Mouse (Mus musculus): ENCODE measurements around the gene Tle2. TPM values are rescaled to one million over a fixed set of nuclear protein-coding genes. Genes with fewer than 3 reads are reported as not detected.

The Tle2 gene
- polyA plus RNA-seq, 1 experiment from 2014 or later, result 18.1 TPM

DNA sequence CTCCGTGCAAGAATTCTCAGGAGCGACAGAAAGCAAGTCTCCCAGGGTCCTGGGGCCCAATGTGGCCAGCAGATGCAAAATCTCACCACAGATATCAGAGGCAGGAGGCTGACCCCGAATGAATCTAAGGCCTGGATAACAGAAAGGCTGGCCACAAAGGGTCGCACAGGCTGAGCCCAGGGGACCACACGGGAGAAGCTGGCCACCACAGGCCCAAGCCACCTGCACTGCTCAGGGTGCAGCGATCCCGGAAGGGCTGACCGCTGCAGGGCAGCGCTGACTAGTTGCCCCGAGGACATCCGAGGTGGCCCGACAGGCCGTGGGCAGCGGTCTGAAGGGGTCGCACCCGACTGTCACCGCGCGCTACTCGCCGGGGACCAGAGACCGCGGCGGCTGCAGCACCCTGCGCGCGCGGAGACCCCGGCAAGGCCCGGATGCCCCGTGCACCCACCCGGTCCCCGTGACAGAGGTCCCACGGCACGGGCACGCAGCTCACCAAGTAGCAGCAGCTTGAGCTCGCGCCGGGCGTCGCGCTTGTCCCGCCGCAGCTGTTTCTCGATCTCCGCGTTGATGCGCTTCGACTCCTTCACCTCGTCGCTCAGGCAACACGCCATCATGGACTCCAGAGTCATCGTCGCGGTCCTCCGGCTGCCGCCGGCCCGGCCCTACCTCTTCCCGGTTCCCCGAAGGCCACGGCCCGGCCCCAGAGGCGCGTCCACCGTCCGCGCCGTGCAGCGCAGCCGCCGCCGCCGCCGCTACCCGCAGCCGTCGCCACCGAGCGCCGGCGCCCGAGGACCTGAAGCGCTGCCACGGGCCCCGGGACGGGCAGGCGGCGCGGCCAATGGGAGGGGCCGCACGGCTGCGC, 29.8 kb upstream of the Tle2 start:
- Histone ChIP-seq H3K27me3 (replicated peaks) (no peaks in the 10 kb centered on the region), H3K4me1 (peaks cover 42% of the 10 kb centered on the region), H3K4me2 (replicated peaks) (peak overlapping the region; percentile 99), H3K4me3 (peak overlapping the region; percentile 92), H3K27ac (peak overlapping the region; percentile 70), H3K9me3 (no peaks in the 10 kb centered on the region), H3K9ac (peak overlapping the region; percentile 92), H3K36me3 (no peaks in the 10 kb centered on the region)
- under 1% methylated on average over 93 of the region's 93 CpGs for WGBS
- ATAC-seq (ENCODE audit: low FRiP score, low read depth), result peak; percentile 54

GRCm38 (mm10) chr10:81545161-81545747, 29.1 kb upstream of the Tle2 start, which contains the start of gene Gna11:
Gene Gna11, minus strand, starts transcription at chr10:81545190.
- Histone ChIP-seq H3K4me1 (peaks cover 38% of the 10 kb centered on the region), H3K4me2 (replicated peaks) (peak within 1 kb of the TSS; percentile 99), H3K36me3 (no peaks in the 10 kb centered on the region), H3K27ac (peak within 1 kb of the TSS; percentile 70), H3K9me3 (no peaks in the 10 kb centered on the region), H3K4me3 (peak within 1 kb of the TSS; percentile 92), H3K9ac (peak within 1 kb of the TSS; percentile 92), H3K27me3 (replicated peaks) (no peaks in the 10 kb centered on the region)
- peak; percentile 96 for ATAC-seq (ENCODE audit: low FRiP score, low read depth)
- 2% methylated on average over 59 of the region's 59 CpGs for WGBS

GRCm38 (mm10) chr10:81546332-81546731, 28.0 kb upstream of the Tle2 start:
- 82% methylated on average over 5 of the region's 5 CpGs for WGBS
- Histone ChIP-seq H3K4me3 (no peak overlapping the region), H3K27ac (no peak overlapping the region), H3K4me2 (replicated peaks) (no peak overlapping the region), H3K4me1 (peaks cover 33% of the 10 kb centered on the region), H3K36me3 (no peaks in the 10 kb centered on the region), H3K27me3 (replicated peaks) (no peaks in the 10 kb centered on the region), H3K9ac (0 out of 2 replicates have a peak overlapping the region, but pooled peaks have one; percentile 13), H3K9me3 (no peaks in the 10 kb centered on the region)
- no peak for ATAC-seq (ENCODE audit: low FRiP score, low read depth)

DNA sequence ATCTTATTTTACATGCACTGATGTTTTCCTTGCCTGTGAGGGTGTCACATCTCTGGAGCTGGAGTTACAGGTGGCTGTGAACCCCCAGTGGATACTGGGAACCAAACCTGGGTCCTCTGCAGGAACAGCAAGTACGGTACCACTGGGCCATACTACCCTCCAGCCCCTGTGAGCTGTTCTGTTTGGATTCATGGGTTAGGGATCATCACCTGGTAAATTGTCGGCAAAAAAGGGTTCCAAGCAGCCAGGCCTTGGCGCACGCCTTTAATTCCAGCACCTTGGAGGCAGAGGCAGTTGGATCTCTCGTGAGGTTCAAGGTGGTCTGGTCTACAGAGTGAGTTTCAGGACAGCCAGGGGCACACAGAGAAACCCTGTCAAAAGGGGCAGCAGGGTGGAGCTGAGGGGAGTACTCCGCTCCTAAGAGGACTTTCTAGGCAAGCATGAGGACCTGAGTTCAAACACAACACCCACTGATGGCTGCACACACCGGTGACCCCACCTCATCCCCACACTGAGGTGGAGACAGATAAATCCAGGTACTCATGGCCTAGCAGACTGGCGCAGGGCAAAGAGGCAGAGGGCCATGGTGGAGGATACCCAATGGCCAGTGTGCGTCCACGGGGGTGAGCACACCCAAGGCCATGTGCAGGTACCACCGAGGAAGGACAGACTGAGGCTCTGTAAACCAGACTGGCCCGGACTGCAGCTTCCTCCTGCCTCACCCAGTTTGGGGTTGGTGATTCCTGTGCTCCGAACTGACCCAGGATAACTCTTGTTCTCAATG, 27.4 kb upstream of the Tle2 start:
- WGBS, result 93% methylated on average over 13 of the region's 13 CpGs

DNA sequence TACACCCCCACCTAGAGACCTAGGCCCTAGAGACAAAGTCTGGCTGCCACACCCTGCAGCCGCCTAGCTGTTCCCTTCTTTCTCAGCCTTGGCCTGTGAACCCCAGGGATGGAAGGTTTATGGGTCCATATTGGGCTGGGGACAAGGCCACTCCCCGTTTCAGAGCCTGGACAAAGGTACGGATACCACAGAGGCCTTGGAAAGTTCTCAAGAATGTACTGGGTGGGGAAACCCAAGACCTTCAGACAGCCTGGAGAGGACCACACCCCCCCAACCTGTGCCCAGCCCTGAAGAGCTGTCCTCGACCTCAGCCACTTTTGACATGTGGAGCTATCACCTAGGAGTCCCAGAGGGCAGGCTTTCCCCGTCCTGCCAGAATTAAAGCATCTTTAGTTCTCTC, 25.4 kb upstream of the Tle2 start:
- no peak for ATAC-seq (ENCODE audit: low FRiP score, low read depth)
- H3K4me3 ChIP-seq, result no peak overlapping the region
- no peaks in the 10 kb centered on the region for H3K36me3 ChIP-seq
- H3K9ac ChIP-seq, result no peak overlapping the region
- no peaks in the 10 kb centered on the region for H3K9me3 ChIP-seq
- no peak overlapping the region for H3K27ac ChIP-seq
- peaks cover 10% of the 10 kb centered on the region for H3K4me1 ChIP-seq
- no peak overlapping the region for H3K4me2 ChIP-seq (replicated peaks)
- no peaks in the 10 kb centered on the region for H3K27me3 ChIP-seq (replicated peaks)
- 67% methylated on average over 5 of the region's 5 CpGs for WGBS

More for the DNA sequence above, 27.4 kb upstream of the Tle2 start:
- Histone ChIP-seq H3K27me3 (replicated peaks) (no peaks in the 10 kb centered on the region), H3K4me2 (replicated peaks) (no peak overlapping the region), H3K36me3 (no peaks in the 10 kb centered on the region), H3K27ac (no peak overlapping the region), H3K9me3 (no peaks in the 10 kb centered on the region), H3K4me3 (no peak overlapping the region), H3K9ac (no peak overlapping the region), H3K4me1 (peaks cover 30% of the 10 kb centered on the region)
- ATAC-seq (ENCODE audit: low FRiP score, low read depth), result no peak

GRCm38 (mm10) chr10:81550257-81550656, 24.1 kb upstream of the Tle2 start:
- Histone ChIP-seq H3K27me3 (replicated peaks) (no peaks in the 10 kb centered on the region), H3K36me3 (no peaks in the 10 kb centered on the region), H3K4me2 (replicated peaks) (no peak overlapping the region), H3K9ac (no peak overlapping the region), H3K9me3 (no peaks in the 10 kb centered on the region), H3K27ac (no peak overlapping the region), H3K4me3 (no peak overlapping the region), H3K4me1 (peaks cover 3% of the 10 kb centered on the region; the same call in 1 of the 2 replicates)
- 13% methylated on average over 7 of the region's 7 CpGs for WGBS
- ATAC-seq (ENCODE audit: low FRiP score, low read depth), result no peak

GRCm38 (mm10) chr10:81551597-81552102, 22.7 kb upstream of the Tle2 start:
- Histone ChIP-seq H3K4me1 (no peaks in the 10 kb centered on the region), H3K4me3 (no peak overlapping the region), H3K36me3 (no peaks in the 10 kb centered on the region), H3K9ac (no peak overlapping the region), H3K27me3 (replicated peaks) (no peaks in the 10 kb centered on the region), H3K4me2 (replicated peaks) (no peak overlapping the region), H3K27ac (no peak overlapping the region), H3K9me3 (no peaks in the 10 kb centered on the region)
- ATAC-seq (ENCODE audit: low FRiP score, low read depth), result peak; percentile 70
- 6% methylated on average over 12 of the region's 12 CpGs for WGBS

DNA sequence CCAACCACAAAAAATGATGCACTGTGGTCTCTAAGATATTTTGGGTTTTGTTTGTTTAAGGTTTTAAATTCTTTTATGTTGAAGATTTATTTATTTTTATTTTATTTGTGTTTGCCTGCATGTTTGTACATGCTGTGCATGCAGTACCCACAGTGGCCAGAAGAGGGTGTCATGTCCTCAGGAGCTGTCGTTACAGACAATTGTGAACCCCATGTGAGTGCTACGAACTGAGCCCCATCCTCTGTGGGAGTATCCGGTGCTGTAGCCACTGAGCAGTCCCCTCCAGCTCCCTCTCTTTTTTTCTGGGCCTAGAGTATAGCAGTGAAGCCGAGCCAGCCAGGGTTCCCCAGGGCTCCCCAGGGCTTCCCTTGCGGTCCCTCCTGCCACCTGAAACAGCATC, 21.1 kb upstream of the Tle2 start:
- Histone ChIP-seq H3K4me3 (no peak overlapping the region), H3K4me2 (replicated peaks) (no peak overlapping the region), H3K9ac (no peak overlapping the region), H3K9me3 (no peaks in the 10 kb centered on the region), H3K36me3 (no peaks in the 10 kb centered on the region), H3K27me3 (replicated peaks) (no peaks in the 10 kb centered on the region), H3K4me1 (no peaks in the 10 kb centered on the region), H3K27ac (no peak overlapping the region)
- WGBS, result 88% methylated on average over 5 of the region's 5 CpGs
- no peak for ATAC-seq (ENCODE audit: low FRiP score, low read depth)

DNA sequence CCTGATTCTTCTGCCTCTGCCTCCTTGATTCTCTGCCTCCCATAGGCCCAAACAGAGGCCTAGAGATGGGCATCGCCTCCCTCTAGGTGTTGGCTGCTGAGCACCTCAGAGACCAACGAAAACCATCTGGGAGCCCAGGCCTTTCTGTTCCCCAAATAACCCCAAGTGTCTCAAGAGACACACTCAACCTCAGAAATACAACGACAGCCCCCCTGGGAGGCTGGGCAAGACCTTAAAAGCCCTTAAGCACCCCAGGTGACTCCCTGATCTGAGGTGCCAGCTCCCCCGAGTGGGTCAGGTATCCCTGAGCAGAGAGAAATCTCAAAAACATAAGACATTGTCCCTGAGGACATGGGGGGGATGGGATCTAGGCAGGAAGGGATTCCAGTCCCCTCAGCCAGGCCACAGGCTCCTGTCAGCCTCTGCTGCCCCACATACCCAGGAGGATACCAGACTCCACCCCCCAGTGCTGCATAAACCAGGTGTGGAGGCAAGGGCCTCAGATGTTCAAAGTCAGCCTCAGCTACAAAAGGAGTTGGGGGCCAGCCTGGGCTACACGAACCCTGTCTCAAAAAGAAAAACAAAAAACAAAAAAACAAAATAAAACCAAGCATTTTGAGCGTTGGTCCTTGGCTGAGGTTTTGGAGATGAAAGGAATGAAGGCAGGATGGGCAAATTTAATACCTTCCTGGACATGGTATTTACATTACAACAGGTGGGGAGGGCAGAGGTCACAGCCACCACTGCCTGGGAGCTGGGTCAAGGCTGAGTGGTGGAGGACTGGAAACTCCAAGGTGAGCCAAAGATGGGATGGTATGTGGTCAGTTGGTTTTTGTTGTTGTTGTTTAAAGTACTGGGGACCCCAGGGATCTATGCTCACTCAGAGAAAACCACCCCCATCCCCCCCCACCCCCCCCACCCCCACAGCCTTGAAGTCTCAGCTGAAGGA, 20.3 kb upstream of the Tle2 start:
- no peak overlapping the region for H3K4me2 ChIP-seq (replicated peaks)
- no peak overlapping the region for H3K4me3 ChIP-seq
- no peak overlapping the region for H3K9ac ChIP-seq
- no peak overlapping the region for H3K27ac ChIP-seq
- H3K4me1 ChIP-seq, result no peaks in the 10 kb centered on the region
- no peaks in the 10 kb centered on the region for H3K27me3 ChIP-seq (replicated peaks)
- ATAC-seq (ENCODE audit: low FRiP score, low read depth), result no peak
- no peaks in the 10 kb centered on the region for H3K9me3 ChIP-seq
- 80% methylated on average over 6 of the region's 6 CpGs for WGBS
- H3K36me3 ChIP-seq, result no peaks in the 10 kb centered on the region

DNA sequence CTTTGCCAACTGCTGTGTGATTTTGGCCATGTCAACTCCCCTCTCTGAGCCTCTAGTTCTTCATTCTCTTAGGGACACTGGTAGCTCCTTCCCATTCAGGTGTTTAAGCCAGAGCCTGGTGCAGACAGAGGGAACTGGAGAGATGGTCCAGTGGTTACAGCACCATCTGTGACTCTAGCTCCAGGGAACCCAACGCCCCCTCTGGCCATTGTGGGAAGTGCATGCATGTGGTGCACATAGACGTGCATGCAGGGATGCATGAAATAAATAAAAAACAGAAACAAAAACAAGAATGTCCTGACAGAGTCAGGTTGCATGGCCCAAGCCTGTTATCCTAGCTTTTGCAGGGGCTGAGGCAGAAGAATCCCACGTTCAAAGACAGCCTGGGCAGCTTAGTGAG, 18.1 kb upstream of the Tle2 start:
- Histone ChIP-seq H3K4me2 (replicated peaks) (no peak overlapping the region), H3K9me3 (no peaks in the 10 kb centered on the region), H3K9ac (no peak overlapping the region), H3K36me3 (peaks cover 1% of the 10 kb centered on the region; the same call in 1 of the 2 replicates), H3K4me1 (peaks cover 16% of the 10 kb centered on the region), H3K27ac (no peak overlapping the region), H3K27me3 (replicated peaks) (no peaks in the 10 kb centered on the region), H3K4me3 (no peak overlapping the region)
- ATAC-seq (ENCODE audit: low FRiP score, low read depth), result no peak
- 80% methylated on average over 3 of the region's 3 CpGs for WGBS

DNA sequence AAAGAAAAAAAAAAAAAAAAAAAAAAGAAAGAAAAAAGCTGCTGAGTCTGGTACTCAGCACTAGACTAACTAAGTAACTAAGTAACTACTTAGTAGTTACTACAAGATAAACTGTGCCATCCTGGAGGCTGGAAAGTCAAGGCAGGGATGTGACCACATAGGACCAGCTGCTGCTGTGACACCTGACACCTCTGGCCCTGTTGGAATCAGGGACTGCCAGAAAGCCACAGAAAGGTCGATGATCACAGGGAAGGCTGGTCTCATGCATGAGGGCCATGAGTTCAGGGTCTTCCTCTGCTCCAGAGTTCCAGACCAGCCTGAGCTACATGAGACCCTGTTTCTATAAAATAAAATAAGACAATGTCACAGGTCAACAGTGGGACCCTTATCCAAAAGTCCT, 16.9 kb upstream of the Tle2 start:
- WGBS, result 20% methylated on average over 1 of the region's 1 CpGs
- H3K9ac ChIP-seq, result no peak overlapping the region
- no peak overlapping the region for H3K27ac ChIP-seq

More for the DNA sequence above, 16.9 kb upstream of the Tle2 start:
- ATAC-seq (ENCODE audit: low FRiP score, low read depth), result no peak
- no peaks in the 10 kb centered on the region for H3K9me3 ChIP-seq
- H3K27me3 ChIP-seq (replicated peaks), result no peaks in the 10 kb centered on the region
- H3K36me3 ChIP-seq, result peaks cover 5% of the 10 kb centered on the region
- H3K4me1 ChIP-seq, result peaks cover 19% of the 10 kb centered on the region
- no peak overlapping the region for H3K4me3 ChIP-seq
- H3K4me2 ChIP-seq (replicated peaks), result no peak overlapping the region
